Comparison of ENCODE assay signal across 9 mouse cellular contexts in genomic region chr1:179506530-179507315, GRCm38 (mm10). TPM values are rescaled to one million over a fixed set of nuclear protein-coding genes. Genes with fewer than 3 reads are reported as not detected.
DNase-seq lines count a peak whose midpoint lies in the region; TF ChIP-seq lines count a peak whose summit lies in the region.
"Had no signal": no experiment of that assay in that cellular context is flagged by ENCODE, and none has a peak within 500 bp of the region (broad histone marks: within the 10 kb centered on the region; RNA-seq: fewer than 3 reads in every experiment).

No protein-coding gene starts in this region.

- no peak overlapping the region for H3K9ac ChIP-seq in ES-E14 (ENCODE audit: insufficient read depth, low read depth, low read length, poor library complexity, severe bottlenecking)
- H3K9ac ChIP-seq: heart, embryonic 13.5 days had no signal

- H3K9me3 ChIP-seq in ES-E14 (ENCODE audit: control insufficient read depth, insufficient read depth, low read depth, low read length), result no peaks in the 10 kb centered on the region
- H3K9me3 ChIP-seq: heart, embryonic 13.5 days had no signal

- intact Hi-C loops in heart, postnatal 36 days (cut with DNase I), result loop anchor here (2.0 to 5.0 kb wide), 2 partner anchors 36 to 228 kb away; no protein-coding TSS in a partner anchor

- TF ChIP-seq CTCF in layer of hippocampus, adult 2 months (conservative IDR thresholded peaks at IDR 0.05), result peak; percentile 89
- TF ChIP-seq CTCF in brain, embryonic 14.5 days (IDR thresholded peaks at IDR 0.05; ENCODE audit: borderline replicate concordance, extremely low read depth, insufficient read depth, insufficient read length), result peak; percentile 52; the same call in 1 of the 2 replicates

- H3K36me3 ChIP-seq in ES-E14 (ENCODE audit: control insufficient read depth, insufficient read depth, low read length, poor library complexity, severe bottlenecking), result no peaks in the 10 kb centered on the region
- H3K36me3 ChIP-seq: heart, embryonic 13.5 days had no signal

- H3K27ac ChIP-seq in layer of hippocampus, adult 2 months, result no peak overlapping the region
- no peak overlapping the region for H3K27ac ChIP-seq in ES-E14 (ENCODE audit: insufficient read depth, low read depth, low read length, poor library complexity, severe bottlenecking)
- H3K27ac ChIP-seq: heart, embryonic 13.5 days had no signal

- H3K4me1 ChIP-seq in ES-E14 (ENCODE audit: control insufficient read depth in 2 of 2, insufficient read depth in 2 of 2, low read length in 2 of 2, poor library complexity in 1 of 2), result peaks cover 1 to 8% of the 10 kb centered on the region in 2 experiments; a peak in 1 of 4 replicates

- no peak overlapping the region for H3K4me3 ChIP-seq in layer of hippocampus, adult 2 months
- no peak overlapping the region for H3K4me3 ChIP-seq in ES-E14 (ENCODE audit: insufficient read depth in 1 of 2, low read depth in 1 of 2, low read length in 2 of 2, poor library complexity in 1 of 2, severe bottlenecking in 1 of 2)
- H3K4me3 ChIP-seq: heart, embryonic 13.5 days; myocyte had no signal

- DNase-seq in layer of hippocampus, adult 2 months (ENCODE audit: low spot score in 2 of 2), result peak in 1 of 2 experiments; percentile 44
- DNase-seq in layer of hippocampus, postnatal 25 days (ENCODE audit: extremely low spot score in 1 of 2, low spot score in 1 of 2), result no peak
- DNase-seq in ES-E14 (ENCODE audit: low read depth, low spot score), result peak; percentile 47
- DNase-seq in brain, embryonic 14.5 days (ENCODE audit: low read depth), result peak; percentile 63
- peak; percentile 23 to 26 for DNase-seq in heart, postnatal 36 days
- DNase-seq in natural killer cell, adult 2 months (ENCODE audit: low spot score in 2 of 2), result peak; percentile 16 to 39
- DNase-seq in ovary, postnatal 36 days (ENCODE audit: low spot score), result no peak

- TF ChIP-seq POLR2A in brain, embryonic 14.5 days (IDR thresholded peaks at IDR 0.05; ENCODE audit: borderline replicate concordance, extremely low read depth, insufficient read depth, insufficient read length, poor library complexity, severe bottlenecking), result no peak

- in situ Hi-C loops in ES-E14 (cut with MboI; ENCODE audit: low sequenced_read_pairs in 2 of 2, unreplicated experiment in 2 of 2), result no loop called here

TF ChIP-seq in ES-E14, 5 proteins besides CTCF, POLR2A, EP300 and RAD21:
- TF ChIP-seq HCFC1 (IDR thresholded peaks at IDR 0.05; ENCODE audit: borderline replicate concordance, insufficient read depth, low read length) (no peak), ZC3H11A (IDR thresholded peaks at IDR 0.05; ENCODE audit: borderline replicate concordance, low read depth, low read length) (no peak), CHD2 (IDR thresholded peaks at IDR 0.05; ENCODE audit: low read depth, low read length) (no peak), MAFK (IDR thresholded peaks at IDR 0.05; ENCODE audit: insufficient read depth, low read depth, low read length) (no peak), ZNF384 (IDR thresholded peaks at IDR 0.05; ENCODE audit: low read depth, low read length) (no peak)

RNA-seq across cellular contexts. Expression of gene Smyd3, which starts 11.1 kb away (rescaled TPM):
- total RNA-seq in layer of hippocampus, adult 2 months (2021), result 10 to 100 TPM; 21.1 to 24.5 TPM
- total RNA-seq in layer of hippocampus, postnatal 25 days (2021), result 10 to 100 TPM; 19.7 to 20.4 TPM
- 18.3 and 26.5 TPM in 2 replicates for total RNA-seq in ES-E14 (2012; rRNA removed)
- polyA plus RNA-seq in brain, embryonic 14.5 days (2012; rRNA removed), result 10.5 and 12.6 TPM in 2 replicates
- total RNA-seq in heart, postnatal 36 days (2021), result 1 to 10 TPM; 6.9 to 7.2 TPM

RNA-seq across cellular contexts. Expression of gene Tfb2m, which starts 39.3 kb away (rescaled TPM):
- total RNA-seq in layer of hippocampus, adult 2 months (2021), result 10 to 100 TPM; 21.0 to 24.8 TPM
- 10 to 100 TPM; 24.7 to 25.3 TPM for total RNA-seq in layer of hippocampus, postnatal 25 days (2021)
- total RNA-seq in ES-E14 (2012; rRNA removed), result 13.1 and 18.7 TPM in 2 replicates
- polyA plus RNA-seq in brain, embryonic 14.5 days (2012; rRNA removed), result 19.2 and 20.0 TPM in 2 replicates
- total RNA-seq in heart, postnatal 36 days (2021), result 10 to 100 TPM; 49.4 to 56.2 TPM

RNA-seq across cellular contexts. Expression of gene Cnst, which starts 39.4 kb away (rescaled TPM):
- total RNA-seq in layer of hippocampus, adult 2 months (2021), result 10 to 100 TPM; 31.9 to 34.4 TPM
- total RNA-seq in layer of hippocampus, postnatal 25 days (2021), result 10 to 100 TPM; 30.5 to 35.2 TPM
- 11.2 and 12.8 TPM in 2 replicates for total RNA-seq in ES-E14 (2012; rRNA removed)
- polyA plus RNA-seq in brain, embryonic 14.5 days (2012; rRNA removed), result 29.1 and 33.9 TPM in 2 replicates
- 10 to 100 TPM; 45.2 to 45.4 TPM for total RNA-seq in heart, postnatal 36 days (2021)

Comparison
In these comparisons a context has a peak if more than half of its experiments do, and no peak if none do; other contexts are left out.
1. DNase-seq: peak in ES-E14 (single experiment), brain, embryonic 14.5 days (single experiment), heart, postnatal 36 days (2 of 2) and natural killer cell, adult 2 months (2 of 2); none in layer of hippocampus, postnatal 25 days (0 of 2) and ovary, postnatal 36 days (single experiment).